Mouse (Mus musculus) right cerebral cortex, postnatal 14 days (tissue): ENCODE data around the gene Gm6614.
"Not testable (repeated sequence)": the region's sequence is repeated elsewhere in the genome, so short reads cannot be mapped to it uniquely, and the experiment has no call there.

ENCODE experiments used
- DNase-seq: peaks from one replicate; pipeline ENCODE4 v3.0.0; 2022

Gm6614 gene

GRCm38 (mm10) chr6:142011364-142011955, at the start of gene Gm6614:
Gene Gm6614, minus strand, starts transcription at chr6:142011414.
- DNase-seq: no peak

DNA sequence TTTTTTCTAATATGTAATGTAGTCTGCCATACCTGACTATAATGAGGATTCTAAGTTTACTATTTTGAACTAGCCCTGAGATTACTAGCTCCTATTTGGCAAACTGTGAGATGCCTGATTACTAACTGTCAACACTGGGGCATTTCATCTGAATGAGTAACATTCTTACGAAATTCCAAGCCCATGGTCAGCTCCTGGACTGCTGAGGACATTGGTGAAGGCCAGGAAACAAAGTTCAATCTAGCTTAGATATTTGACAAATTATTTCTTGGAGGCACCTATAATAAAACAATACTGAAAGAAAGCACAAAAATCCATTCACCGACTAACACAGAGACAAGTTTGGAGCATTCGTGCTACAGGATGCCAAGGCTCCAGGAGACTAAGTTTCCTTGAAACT, 47.1 kb upstream of the Gm6614 start:
- DNase-seq: not testable (repeated sequence)

DNA sequence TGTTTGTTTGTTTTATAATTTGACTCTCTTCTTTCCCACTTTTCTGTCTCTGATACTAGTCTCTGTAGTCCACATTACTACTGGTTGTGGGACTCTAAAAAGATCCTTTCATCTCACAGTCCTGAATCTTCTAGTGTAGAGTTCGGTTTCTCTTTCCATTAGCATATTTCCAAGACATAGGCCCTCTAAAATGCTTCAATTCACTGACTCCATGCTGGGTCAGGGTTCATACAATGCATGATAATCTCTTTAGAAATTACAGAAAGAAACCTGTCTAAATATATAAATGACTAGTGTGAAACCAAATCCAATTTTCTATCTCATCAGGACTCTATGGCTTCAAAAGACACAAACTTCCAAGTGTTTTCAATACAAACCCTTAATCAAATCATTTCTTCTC, 36.5 kb upstream of the Gm6614 start:
- DNase-seq: no peak

GRCm38 (mm10) chr6:142045746-142046145, 34.5 kb upstream of the Gm6614 start:
- DNase-seq: no peak

DNA sequence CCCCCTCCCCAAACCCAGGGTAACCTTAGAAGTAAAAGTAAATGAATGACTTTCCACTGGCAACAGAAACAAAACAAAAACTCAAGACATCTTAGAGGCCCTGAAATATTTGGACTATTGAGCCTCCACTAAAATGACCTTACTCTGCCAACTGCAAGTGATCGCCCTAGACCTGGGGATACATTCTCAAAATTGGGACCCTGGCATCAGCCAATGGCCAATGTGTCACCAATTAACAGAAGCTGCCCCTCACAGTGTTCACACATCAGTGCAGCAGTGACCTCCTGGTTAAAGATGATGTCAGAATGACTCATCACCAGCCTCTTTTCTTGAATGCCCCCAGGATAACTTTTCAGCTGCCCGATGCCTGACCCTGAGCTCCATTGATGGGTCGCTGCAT, 30.7 kb upstream of the Gm6614 start:
- no peak for DNase-seq

DNA sequence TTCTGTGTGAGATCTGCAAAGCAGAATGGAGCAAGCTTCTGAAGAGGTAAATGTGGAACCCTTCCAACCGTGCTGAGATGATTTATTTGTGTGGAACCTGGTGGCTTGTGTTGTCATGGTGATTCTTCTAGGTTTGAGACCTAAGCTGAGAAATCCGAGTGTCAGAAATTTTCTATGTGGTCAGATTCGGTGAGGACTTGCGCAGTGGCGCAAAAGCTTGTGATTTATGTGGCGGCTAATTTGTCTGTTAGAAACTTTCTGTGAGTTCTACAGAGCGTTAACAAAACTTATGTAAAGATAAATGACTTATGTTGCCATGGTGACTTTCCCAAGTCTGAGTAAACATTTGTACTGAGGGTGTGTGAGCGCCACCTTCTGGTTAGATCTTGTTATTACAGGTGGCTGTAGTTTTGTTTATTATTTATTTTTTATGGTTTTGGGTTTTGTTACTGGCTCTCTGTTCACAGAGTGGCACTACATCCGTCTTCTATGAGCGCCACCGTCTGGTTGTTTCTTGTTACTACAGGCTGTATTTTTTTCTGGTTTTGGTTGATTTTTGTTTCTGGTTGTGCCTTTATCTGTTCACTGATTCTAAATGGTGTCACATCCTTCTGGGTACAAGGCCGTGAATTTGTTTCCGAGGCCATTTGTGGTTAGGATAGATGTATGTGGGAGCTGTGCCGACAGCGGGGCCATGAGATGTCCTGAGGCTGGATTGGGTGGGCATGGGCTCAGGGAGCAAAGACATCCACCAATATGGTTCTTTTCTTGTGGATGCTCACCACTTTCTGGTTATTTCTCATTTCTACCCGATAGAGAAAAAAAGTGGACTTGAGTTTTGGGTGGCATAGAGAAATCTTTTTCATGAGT, 29.3 kb upstream of the Gm6614 start:
- DNase-seq: peak; percentile 23

DNA sequence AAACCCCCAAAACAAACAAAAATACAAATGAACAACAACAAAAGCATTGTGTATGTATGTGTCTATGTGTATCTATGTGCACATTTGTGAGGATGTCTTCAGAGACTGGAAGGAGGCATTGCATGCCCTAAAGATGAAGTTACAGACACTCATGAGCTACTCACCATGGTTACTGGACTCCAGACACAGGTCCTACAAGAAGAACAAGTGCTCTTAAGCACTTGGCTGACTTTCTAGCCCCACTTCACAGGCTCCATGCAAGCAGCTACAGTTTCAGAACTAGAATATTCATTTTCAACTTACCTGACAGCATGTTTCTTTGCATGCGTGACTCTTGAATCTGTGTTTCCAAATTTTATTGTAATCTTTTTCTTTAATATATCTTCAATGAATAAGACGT, 24.6 kb upstream of the Gm6614 start:
- DNase-seq: no peak

GRCm38 (mm10) chr6:142021671-142022070, 10.5 kb upstream of the Gm6614 start:
- no peak for DNase-seq

GRCm38 (mm10) chr6:141986772-141987171, 24.4 kb downstream of the Gm6614 start:
- DNase-seq: no peak

DNA sequence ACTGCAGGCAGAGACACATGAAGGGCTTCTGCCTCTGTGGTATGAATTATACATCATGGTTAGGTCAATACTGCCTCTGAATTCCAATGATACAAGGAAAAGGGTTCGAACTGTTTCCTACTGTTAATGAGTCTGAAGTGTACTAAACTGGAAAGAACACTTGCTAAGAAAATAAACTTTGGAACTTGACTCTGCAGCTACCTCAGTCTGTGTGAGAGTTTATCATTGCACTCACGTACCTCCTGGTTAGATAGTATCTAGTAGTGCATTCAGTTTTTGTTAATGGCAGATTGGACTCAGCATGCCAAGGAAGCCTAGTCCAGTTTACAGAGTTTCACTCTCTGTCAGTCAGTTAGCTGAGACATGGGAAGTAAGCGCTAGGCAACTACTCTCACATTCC, 26.6 kb downstream of the Gm6614 start:
- no peak for DNase-seq

GRCm38 (mm10) chr6:141962420-141962819, 48.8 kb downstream of the Gm6614 start:
- no peak for DNase-seq

DNA sequence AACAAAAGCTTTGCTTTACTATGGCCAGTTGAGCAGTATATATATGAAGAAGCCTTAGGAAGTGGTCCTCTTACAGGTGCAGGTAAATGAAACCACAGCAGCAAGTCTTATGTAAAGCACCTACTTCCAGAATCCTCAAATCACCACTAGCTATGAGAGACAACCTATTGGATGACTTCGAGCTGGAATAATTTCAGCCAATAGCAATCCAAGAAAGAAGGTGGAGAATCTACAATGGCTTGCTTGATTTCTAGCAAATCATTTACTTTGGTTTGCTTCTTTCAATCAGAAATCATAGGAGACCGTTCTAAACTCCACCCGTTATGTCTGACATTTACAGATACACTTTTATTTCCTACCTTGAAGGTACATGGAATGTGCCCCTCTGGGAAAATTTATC, 49.4 kb downstream of the Gm6614 start:
- DNase-seq: no peak

DNA sequence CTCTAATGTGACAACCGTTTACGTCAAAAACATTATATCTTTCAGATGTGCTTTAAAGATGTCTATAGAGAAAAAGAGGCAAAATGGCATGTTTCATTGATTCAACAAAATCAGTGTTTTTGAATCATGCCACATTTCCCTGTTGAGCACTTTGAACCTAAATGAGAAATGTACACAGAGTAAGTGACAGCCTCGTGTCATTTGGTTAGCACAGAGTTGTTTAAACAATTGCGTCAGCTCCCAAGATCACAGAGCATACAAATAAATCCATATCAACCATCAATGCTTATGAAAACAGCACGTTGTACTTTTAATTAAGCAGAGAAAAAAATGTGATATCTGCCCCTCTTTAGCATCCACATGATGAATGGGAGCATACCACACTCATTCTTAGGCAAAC, 50.7 kb downstream of the Gm6614 start:
- no peak for DNase-seq

DNA sequence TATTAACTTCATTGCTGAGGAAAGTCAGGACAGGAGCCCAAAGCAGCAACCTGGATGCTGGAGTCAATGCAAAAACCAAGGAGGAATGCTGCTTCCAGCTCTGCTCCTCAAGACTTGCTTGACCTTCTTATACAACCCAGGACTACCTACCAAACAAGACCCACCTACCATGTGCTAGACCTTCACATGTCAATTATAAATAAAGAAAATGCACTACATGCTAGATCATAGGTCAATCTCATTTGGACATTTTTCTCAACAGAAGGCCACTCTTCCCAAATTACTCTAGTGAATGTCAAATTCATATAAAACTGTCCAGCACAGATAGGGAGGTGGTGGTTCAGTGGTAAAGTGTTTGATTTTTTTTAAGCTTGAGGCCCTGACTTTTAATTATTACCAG, 64.4 kb downstream of the Gm6614 start, which contains the start of gene Slco1a1:
Slco1a1 (minus strand) TSS at position 101 of the 400 bp plus-strand sequence.
- no peak for DNase-seq

- DNase-seq: no peak
Measured at GRCm38 (mm10) chr6:141940451-141940850, 70.8 kb downstream of the Gm6614 start.
